Mouse (Mus musculus) limb, embryonic 11.5 days (tissue): ENCODE results near the gene Stk38. TPM values are rescaled to one million over a fixed set of nuclear protein-coding genes. Genes with fewer than 3 reads are reported as not detected.

ENCODE experiments used
- ATAC-seq: fragments of 200-750 bp; cut with Nextera tagmentation; 2 replicates; pipeline ENCODE4 v1.8.0; 2017; ENCODE audit warnings: low read depth; ENCODE audit not compliant: insufficient number of reproducible peaks, low FRiP score, low TSS enrichment
- DNase-seq: peaks from one replicate; pipeline ENCODE4 v3.0.0-alpha.2; 2015; ENCODE audit warnings: low spot score
- H3K27ac ChIP-seq: fragments of 300-500 bp; sonication (generic); replicated peaks from 2 replicates; pipeline ENCODE4 v1.5.1; 2014; ENCODE audit warnings: low read depth, mild to moderate bottlenecking, low read length
- H3K27me3 ChIP-seq: fragments of 300-500 bp; sonication (generic); 2 replicates; pipeline ENCODE4 v1.6.1; 2014; ENCODE audit warnings: mild to moderate bottlenecking, low read length, mixed read lengths; ENCODE audit not compliant: control insufficient read depth, insufficient read depth
- H3K36me3 ChIP-seq: fragments of 300-500 bp; sonication (generic); 2 replicates; pipeline ENCODE4 v1.6.1; 2014; ENCODE audit warnings: mild to moderate bottlenecking, low read length, moderate library complexity, mixed read lengths; ENCODE audit not compliant: control insufficient read depth, insufficient read depth
- H3K4me1 ChIP-seq: fragments of 300-500 bp; sonication (generic); 2 replicates; pipeline ENCODE4 v1.6.1; 2014; ENCODE audit warnings: low read length, mixed read lengths; ENCODE audit not compliant: control insufficient read depth, insufficient read depth
- H3K4me2 ChIP-seq: fragments of 300-500 bp; sonication (generic); 2 replicates; pipeline ENCODE4 v1.6.1; 2014; ENCODE audit warnings: low read depth, mild to moderate bottlenecking, moderate library complexity; ENCODE audit not compliant: severe bottlenecking
- H3K4me3 ChIP-seq: fragments of 300-500 bp; sonication (generic); 2 replicates; pipeline ENCODE4 v1.5.1; 2014; ENCODE audit warnings: low read depth, low read length
- H3K9ac ChIP-seq: fragments of 300-500 bp; sonication (generic); 2 replicates; pipeline ENCODE4 v1.6.1; 2014; ENCODE audit warnings: mild to moderate bottlenecking, low read length
- H3K9me3 ChIP-seq: fragments of 300-500 bp; sonication (generic); 2 replicates; pipeline ENCODE4 v1.6.1; 2016; ENCODE audit warnings: low read length; ENCODE audit not compliant: control insufficient read depth
- WGBS: fragments of 180-500 bp; shearing (Covaris S2); extraction: QIAGEN DNeasy Blood & Tissue Kit; methylation state at CpG from one replicate; pipeline ENCODE4 v1.1.7; 2014; 5-methylcytosine and 5-hydroxymethylcytosine counted together
- polyA plus RNA-seq: library from polyadenylated mRNA; unstranded; fragments of >200 nt; fragmentation: Nextera tagmentation; extraction: Ambion mirVana; gene quantifications from 2 replicates; pipeline ENCODE4 v1.2.1, GENCODE M21; 2014

The Stk38 gene
- polyA plus RNA-seq, 1 experiment from 2014 or later = 125 TPM

DNA sequence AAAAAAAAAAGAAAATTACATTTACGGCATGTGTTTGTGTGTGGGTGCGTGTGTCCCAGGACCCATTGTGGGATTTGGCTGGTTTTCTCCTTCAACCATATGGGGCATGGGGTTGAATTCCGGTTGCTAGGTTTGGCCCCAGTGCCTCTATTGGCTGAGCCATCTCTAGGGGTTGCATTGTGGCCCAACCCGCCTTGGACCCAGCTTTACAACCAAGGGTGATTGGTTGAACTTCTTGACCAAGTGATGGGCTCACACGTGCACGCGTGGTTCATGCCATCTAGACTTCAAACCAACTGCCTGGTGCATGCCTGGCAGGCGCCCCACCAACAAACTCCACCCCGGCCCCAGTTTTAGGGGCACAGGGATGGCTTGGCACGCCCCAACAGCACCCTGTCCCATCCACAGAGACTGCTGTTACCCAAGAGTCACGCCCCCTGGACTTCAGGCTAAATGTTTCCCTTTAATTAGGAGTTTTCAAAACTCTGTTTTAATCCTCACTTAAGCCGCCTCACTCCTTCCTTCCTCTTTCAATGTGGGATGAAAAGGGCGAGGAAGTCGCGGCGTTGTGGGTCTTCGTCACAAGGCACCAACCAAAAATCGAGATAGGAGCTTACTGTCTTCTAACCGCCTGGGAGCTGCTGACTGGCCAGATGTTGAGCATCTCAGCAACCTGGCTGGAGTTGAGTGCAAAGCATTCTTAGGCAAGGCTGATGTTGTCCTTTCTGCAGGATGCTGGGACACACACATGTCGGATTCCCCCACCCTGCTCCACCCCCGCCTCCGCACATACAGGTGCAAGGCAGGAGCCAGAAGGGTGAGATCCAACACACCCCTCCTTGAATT lies 16.5 kb upstream of the Stk38 start:
- H3K27me3 ChIP-seq = no peaks in the 10 kb centered on the region
- no peak for ATAC-seq

DNA sequence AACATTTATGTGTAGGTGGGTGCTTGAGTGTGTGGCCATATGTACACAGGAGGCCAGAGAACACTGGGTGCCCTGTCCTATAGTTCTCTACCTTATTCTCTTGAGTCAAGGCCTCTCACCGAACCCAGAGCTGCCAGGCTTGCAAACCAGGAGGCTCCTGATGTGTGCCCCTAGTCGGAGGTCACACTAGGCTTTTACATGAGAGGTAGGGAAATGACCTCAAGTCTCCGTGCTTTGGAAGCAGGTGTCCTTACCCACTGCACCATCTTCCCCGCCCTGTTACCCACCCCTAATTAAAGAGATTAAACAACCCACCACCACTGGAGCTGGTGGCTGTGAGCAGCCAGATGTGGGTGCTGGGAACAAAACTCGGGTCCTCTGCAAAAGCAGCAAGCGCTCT lies 15.6 kb upstream of the Stk38 start:
- H3K27ac ChIP-seq = no peak overlapping the region
- ATAC-seq (no peak), DNase-seq (no peak)
- H3K36me3 ChIP-seq = no peaks in the 10 kb centered on the region
- WGBS = 89% methylated on average over 6 of the region's 6 CpGs
- no peak overlapping the region for H3K4me2 ChIP-seq
- no peaks in the 10 kb centered on the region for H3K27me3 ChIP-seq
- H3K9me3 ChIP-seq = no peaks in the 10 kb centered on the region
- H3K9ac ChIP-seq = no peak overlapping the region
- H3K4me3 ChIP-seq = no peak overlapping the region
- 0 out of 2 replicates have a peak, but pooled peaks cover 3% of the 10 kb centered on the region for H3K4me1 ChIP-seq

More for the DNA sequence above, 16.5 kb upstream of the Stk38 start:
- Histone ChIP-seq H3K27ac (no peak overlapping the region), H3K4me3 (no peak overlapping the region), H3K9me3 (no peaks in the 10 kb centered on the region), H3K4me1 (0 out of 2 replicates have a peak, but pooled peaks cover 3% of the 10 kb centered on the region), H3K4me2 (no peak overlapping the region), H3K36me3 (no peaks in the 10 kb centered on the region), H3K9ac (no peak overlapping the region)
- no peak for DNase-seq
- WGBS = 65% methylated on average over 22 of the region's 22 CpGs

DNA sequence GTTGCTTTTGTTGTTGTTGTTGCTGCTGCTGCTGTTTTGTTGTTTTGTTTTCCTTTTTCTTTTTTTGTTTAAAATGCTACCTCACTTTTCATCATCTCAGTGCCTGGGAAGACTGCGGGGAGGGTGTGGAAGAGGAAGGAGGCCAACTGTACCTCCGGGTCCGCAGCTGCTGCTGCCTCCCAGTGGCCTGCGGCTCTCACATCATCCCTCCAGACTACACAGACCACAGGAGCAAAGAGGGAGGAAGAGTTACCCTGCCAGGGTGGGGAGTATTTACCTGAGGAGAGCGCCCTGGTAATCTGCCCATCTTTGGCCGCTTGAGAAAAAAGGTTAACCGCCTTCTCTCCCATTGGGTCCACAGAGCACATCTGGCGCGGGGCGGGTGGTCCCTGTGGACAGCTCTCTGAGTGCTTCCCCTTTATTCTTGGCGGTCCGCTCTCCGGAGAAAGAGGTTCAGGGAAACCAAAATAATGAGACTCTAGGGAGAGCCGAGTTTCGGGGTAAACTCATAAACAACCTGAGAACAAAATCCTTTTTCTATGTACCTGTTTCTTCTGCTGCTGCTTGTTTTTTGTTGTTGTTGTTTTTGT lies 14.5 kb upstream of the Stk38 start:
- H3K4me2 ChIP-seq = no peak overlapping the region
- WGBS = 22% methylated on average over 15 of the region's 15 CpGs
- no peak for ATAC-seq
- 0 out of 2 replicates have a peak, but pooled peaks cover 3% of the 10 kb centered on the region for H3K4me1 ChIP-seq
- no peak for DNase-seq
- H3K9me3 ChIP-seq = no peaks in the 10 kb centered on the region
- no peak overlapping the region for H3K27ac ChIP-seq
- no peaks in the 10 kb centered on the region for H3K27me3 ChIP-seq
- H3K36me3 ChIP-seq = no peaks in the 10 kb centered on the region
- H3K9ac ChIP-seq = no peak overlapping the region
- H3K4me3 ChIP-seq = no peak overlapping the region

DNA sequence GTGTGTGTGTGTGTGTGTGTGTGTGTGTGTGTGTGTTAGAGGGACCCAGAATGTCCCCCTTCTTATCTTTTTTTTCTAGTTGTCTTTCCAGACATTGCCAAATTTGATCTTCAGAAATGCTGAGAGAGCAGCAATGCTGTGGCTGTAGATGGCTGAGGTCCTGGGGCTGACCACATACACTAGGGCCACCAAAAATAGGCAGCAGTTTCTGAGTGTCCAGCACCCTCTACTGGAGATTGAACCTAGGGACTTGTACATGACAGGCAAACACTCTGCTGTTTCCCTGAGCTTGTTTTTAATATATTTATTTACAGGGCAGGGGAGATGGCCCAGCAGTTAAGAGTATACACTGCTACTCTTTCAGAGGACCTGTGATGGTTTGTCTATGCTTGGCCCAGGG lies 12.6 kb upstream of the Stk38 start:
- Histone ChIP-seq H3K9ac (no peak overlapping the region), H3K4me1 (0 out of 2 replicates have a peak, but pooled peaks cover 3% of the 10 kb centered on the region), H3K36me3 (no peaks in the 10 kb centered on the region), H3K4me3 (no peak overlapping the region), H3K9me3 (no peaks in the 10 kb centered on the region), H3K27ac (no peak overlapping the region), H3K27me3 (no peaks in the 10 kb centered on the region), H3K4me2 (no peak overlapping the region)
- ATAC-seq (no peak), DNase-seq (no peak)

DNA sequence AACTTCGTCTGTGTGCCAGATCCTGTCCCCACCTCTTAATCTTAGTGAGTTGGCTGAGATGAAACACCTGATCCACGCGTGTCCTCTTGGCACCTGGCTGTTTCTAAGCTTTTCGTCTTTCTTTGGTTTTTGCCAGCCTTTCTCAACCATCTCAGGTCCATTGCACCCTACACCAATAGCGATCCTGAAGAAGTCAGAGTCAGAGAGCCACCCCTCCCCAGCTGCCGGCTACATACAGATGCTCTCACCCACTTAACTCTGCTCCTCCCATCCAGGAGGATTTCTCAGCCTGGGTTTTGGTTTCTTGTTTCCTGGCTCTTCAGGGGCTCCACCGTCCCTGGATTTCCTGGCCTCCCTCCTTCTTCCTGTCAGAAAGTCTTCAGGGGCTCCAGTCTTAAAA lies 11.6 kb upstream of the Stk38 start:
- WGBS = 66% methylated on average over 7 of the region's 7 CpGs
- H3K4me3 ChIP-seq = no peak overlapping the region

DNA sequence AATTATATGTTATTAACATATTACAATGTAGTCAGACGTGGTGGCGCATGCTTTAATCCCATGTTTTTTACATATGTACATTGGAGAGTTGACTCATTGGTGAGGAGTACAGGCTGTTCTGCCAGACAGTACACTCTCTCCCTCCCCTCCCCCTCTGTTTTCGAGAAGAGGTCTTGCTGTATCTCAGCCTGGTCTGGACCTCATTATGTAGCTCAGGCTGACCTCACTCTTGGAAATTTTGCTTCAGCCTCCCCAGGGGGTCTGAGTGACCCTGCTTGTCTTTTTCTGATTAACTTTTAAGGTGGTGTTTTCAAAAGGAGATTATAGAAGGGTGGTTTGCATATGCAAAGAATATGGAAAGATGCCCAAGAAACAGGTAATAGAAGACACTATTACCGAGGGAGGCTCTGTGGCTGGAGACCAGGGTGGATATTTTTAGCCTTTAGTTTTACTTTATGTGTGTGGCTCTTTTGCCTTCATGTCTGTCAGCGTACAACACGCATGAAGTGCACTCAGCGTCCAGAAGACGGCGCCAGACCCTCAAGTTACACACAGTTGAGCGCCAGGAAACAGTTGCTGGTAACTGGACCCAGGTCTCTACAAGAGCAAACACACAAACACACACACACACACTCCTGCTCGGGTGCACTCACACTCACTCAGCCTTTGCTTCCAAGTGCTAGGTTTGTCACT lies 10.6 kb upstream of the Stk38 start:
- ATAC-seq = no peak
- no peaks in the 10 kb centered on the region for H3K9me3 ChIP-seq
- no peak overlapping the region for H3K9ac ChIP-seq
- no peaks in the 10 kb centered on the region for H3K36me3 ChIP-seq
- no peak overlapping the region for H3K4me2 ChIP-seq
- no peak overlapping the region for H3K27ac ChIP-seq
- no peak overlapping the region for H3K4me3 ChIP-seq
- 45% methylated on average over 11 of the region's 11 CpGs for WGBS
- H3K4me1 ChIP-seq = no peaks in the 10 kb centered on the region
- H3K27me3 ChIP-seq = no peaks in the 10 kb centered on the region
- DNase-seq = peak; percentile 71

More for the DNA sequence above, 11.6 kb upstream of the Stk38 start:
- Histone ChIP-seq H3K27ac (no peak overlapping the region), H3K27me3 (no peaks in the 10 kb centered on the region), H3K36me3 (no peaks in the 10 kb centered on the region), H3K4me1 (no peaks in the 10 kb centered on the region), H3K9ac (no peak overlapping the region), H3K9me3 (no peaks in the 10 kb centered on the region), H3K4me2 (no peak overlapping the region)
- ATAC-seq = no peak
- DNase-seq = no peak

DNA sequence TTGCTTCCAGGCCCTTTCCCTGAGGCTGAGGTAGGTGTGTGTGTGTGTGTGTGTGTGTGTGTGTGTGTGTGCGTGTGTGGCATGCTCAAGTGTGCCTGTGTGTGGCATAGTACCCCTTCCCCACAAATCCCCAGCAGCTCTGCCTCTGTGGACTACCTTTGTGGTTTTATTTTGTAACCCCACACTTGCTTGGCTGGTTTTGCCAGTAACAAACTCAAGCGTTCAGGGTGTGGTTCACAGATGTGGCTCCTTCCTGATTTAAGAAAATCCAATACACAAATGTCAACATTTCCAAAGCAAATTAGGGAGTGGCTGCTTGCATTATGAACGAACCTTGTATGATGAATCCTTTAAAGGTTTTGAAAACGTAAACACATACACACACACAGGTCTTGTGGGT lies 8.9 kb upstream of the Stk38 start:
- Histone ChIP-seq H3K36me3 (no peaks in the 10 kb centered on the region), H3K27ac (no peak overlapping the region), H3K9ac (no peak overlapping the region), H3K4me2 (no peak overlapping the region), H3K27me3 (no peaks in the 10 kb centered on the region), H3K4me1 (no peaks in the 10 kb centered on the region), H3K4me3 (no peak overlapping the region), H3K9me3 (no peaks in the 10 kb centered on the region)
- no peak for ATAC-seq
- 87% methylated on average over 4 of the region's 4 CpGs for whole genome bisulfite sequencing
- DNase-seq = no peak

DNA sequence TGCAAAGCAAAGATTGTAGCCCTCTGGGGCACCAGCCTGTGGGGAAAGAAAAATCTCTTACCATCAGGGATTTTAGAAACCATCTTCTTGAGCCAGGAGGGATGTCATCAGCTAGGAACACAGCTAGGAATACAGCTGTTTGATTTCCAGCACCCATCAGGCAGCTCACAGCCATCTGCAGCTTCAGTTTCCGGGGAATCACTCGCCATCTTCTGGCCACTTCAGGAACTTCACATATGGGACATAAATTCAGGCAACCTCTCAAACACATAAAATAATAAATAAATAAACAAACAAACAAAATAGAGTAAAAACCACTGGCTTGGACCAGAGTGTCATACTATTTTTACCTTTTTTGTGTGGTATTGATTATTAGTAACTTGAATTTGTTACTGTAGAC lies 7.8 kb upstream of the Stk38 start:
- Histone ChIP-seq H3K36me3 (no peaks in the 10 kb centered on the region), H3K4me1 (no peaks in the 10 kb centered on the region), H3K9me3 (no peaks in the 10 kb centered on the region), H3K4me2 (no peak overlapping the region), H3K27me3 (no peaks in the 10 kb centered on the region), H3K27ac (no peak overlapping the region), H3K9ac (no peak overlapping the region), H3K4me3 (no peak overlapping the region)
- DNase-seq = peak; percentile 75
- WGBS = 20% methylated on average over 2 of the region's 2 CpGs
- no peak for ATAC-seq
